6 mouse cellular contexts compared by ENCODE assay signal in the genomic region with DNA sequence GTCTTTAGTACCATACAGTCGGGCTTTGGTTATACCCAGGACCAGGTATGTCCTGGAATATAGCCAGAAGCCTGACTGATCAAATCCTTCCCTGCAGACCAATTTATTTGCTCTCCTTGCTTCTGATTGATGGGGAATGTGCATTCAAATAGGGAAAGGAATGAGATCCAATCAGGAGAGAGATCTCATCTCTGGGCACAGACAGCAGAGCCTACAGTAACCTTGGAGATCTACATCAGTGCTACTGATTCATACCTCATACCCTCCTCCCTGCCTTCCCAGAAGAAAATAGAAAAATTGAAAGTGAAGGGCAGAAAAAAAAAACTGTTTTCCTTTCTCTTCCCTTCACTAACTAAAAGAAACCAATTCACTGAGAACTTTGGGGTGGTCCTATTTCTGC.
DNase-seq lines count a peak whose midpoint lies in the region; TF ChIP-seq lines count a peak whose summit lies in the region.
"Not testable (repeated sequence)": the region's sequence is repeated elsewhere in the genome, so short reads cannot be mapped to it uniquely, and the experiment has no call there.

No protein-coding gene starts in this region.

- DNase-seq in frontal cortex, postnatal 36 days (ENCODE audit: low spot score in 2 of 2), result peak; percentile 9 to 57
- DNase-seq in layer of hippocampus, adult 18-20 months (ENCODE audit: low spot score in 2 of 2), result peak; percentile 20 to 65
- peak; percentile 57 for DNase-seq in layer of hippocampus, adult 9-11 months
- DNase-seq in left cerebral cortex, adult 2 months (ENCODE audit: extremely low spot score in 1 of 2, low spot score in 2 of 2), result not testable (repeated sequence)
- peak; percentile 28 to 78 for DNase-seq in left cerebral cortex, postnatal 14 days (ENCODE audit: low spot score in 2 of 2)
- peak; percentile 23 to 46 for DNase-seq in right cerebral cortex, postnatal 10 days (ENCODE audit: low spot score in 2 of 2)

- not testable (repeated sequence) for H3K4me3 ChIP-seq in left cerebral cortex, adult 2 months

- peak overlapping the region; percentile 75 for H3K27ac ChIP-seq in left cerebral cortex, adult 2 months

- TF ChIP-seq CTCF in left cerebral cortex, adult 2 months (IDR thresholded peaks at IDR 0.05), result not testable (repeated sequence)

- intact Hi-C loops in left cerebral cortex, adult 2 months (cut with DNase I); left cerebral cortex, postnatal 14 days (cut with DNase I): not testable (repeated sequence)
